Mouse (Mus musculus) yolk sac, embryonic 10.5 days (tissue): ENCODE data around the gene Grin2d.
A peak's percentile ranks its signal among the peaks of the same experiment; 100 is the strongest.

Experiments
- DNase-seq: peaks from one replicate; pipeline ENCODE4 v3.0.0-alpha.2; 2017; ENCODE audit warnings: low spot score

Gene Grin2d

GRCm38 (mm10) chr7:45897258-45897757 is 19.1 kb upstream of the Grin2d start:
- DNase-seq: peak; percentile 90

GRCm38 (mm10) chr7:45896517-45897257 is 18.5 kb upstream of the Grin2d start, which contains the start of the genes Syngr4 and Tmem143:
TSS of gene Syngr4 (minus strand) at chr7:45896714.
TSS of gene Tmem143 (plus strand) at chr7:45896941.
- DNase-seq: peak; percentile 97

GRCm38 (mm10) chr7:45895931-45896516 is 17.8 kb upstream of the Grin2d start:
- no peak for DNase-seq

GRCm38 (mm10) chr7:45892651-45893050 is 14.5 kb upstream of the Grin2d start:
- DNase-seq: no peak

- no peak for DNase-seq
These were observed 9.1 kb upstream of the Grin2d start for GRCm38 (mm10) chr7:45887246-45887645.

- no peak for DNase-seq
These were observed 2.8 kb upstream of the Grin2d start for GRCm38 (mm10) chr7:45881011-45881410.

- DNase-seq: no peak
These were observed 2.4 kb upstream of the Grin2d start for GRCm38 (mm10) chr7:45880531-45880930.

- no peak for DNase-seq
These were observed 1.3 kb downstream of the Grin2d start for GRCm38 (mm10) chr7:45876895-45877294.

GRCm38 (mm10) chr7:45873061-45873947 is 4.9 kb downstream of the Grin2d start:
- DNase-seq: peak; percentile 72

- peak; percentile 91 for DNase-seq
These were observed 5.6 kb downstream of the Grin2d start, which contains the start of gene Kdelr1 for GRCm38 (mm10) chr7:45872624-45873023. TSS of gene Kdelr1 (plus strand) at chr7:45872772.

GRCm38 (mm10) chr7:45870282-45871058 is 7.7 kb downstream of the Grin2d start:
- no peak for DNase-seq

- DNase-seq: no peak
These were observed 8.4 kb downstream of the Grin2d start for GRCm38 (mm10) chr7:45869787-45870186.

- DNase-seq: no peak
These were observed 9.0 kb downstream of the Grin2d start for GRCm38 (mm10) chr7:45869107-45869670.

- no peak for DNase-seq
These were observed 10.3 kb downstream of the Grin2d start for GRCm38 (mm10) chr7:45867871-45868270.

GRCm38 (mm10) chr7:45865925-45866910 is 12.0 kb downstream of the Grin2d start:
- peak; percentile 94 for DNase-seq

GRCm38 (mm10) chr7:45864435-45864834 is 13.7 kb downstream of the Grin2d start:
- no peak for DNase-seq

- DNase-seq: no peak
These were observed 15.4 kb downstream of the Grin2d start for GRCm38 (mm10) chr7:45862804-45863203.

GRCm38 (mm10) chr7:45859008-45859407 is 19.2 kb downstream of the Grin2d start:
- DNase-seq: no peak

GRCm38 (mm10) chr7:45856950-45857901 is 21.0 kb downstream of the Grin2d start:
- peak; percentile 25 for DNase-seq
